Mouse (Mus musculus) erythroblast, embryonic 14.5 days (primary cell): ENCODE results near the gene Lcp2.

Experiments
- GATA1 ChIP-seq: IDR thresholded peaks from 2 replicates; pipeline ENCODE4 v1.6.1; 2012; ENCODE audit warnings: low read length, inconsistent platforms, mixed read lengths
- TAL1 ChIP-seq: IDR thresholded peaks from 3 replicates; pipeline ENCODE4 v1.6.1; 2012; ENCODE audit warnings: low read length, inconsistent platforms, mixed read lengths

DNA sequence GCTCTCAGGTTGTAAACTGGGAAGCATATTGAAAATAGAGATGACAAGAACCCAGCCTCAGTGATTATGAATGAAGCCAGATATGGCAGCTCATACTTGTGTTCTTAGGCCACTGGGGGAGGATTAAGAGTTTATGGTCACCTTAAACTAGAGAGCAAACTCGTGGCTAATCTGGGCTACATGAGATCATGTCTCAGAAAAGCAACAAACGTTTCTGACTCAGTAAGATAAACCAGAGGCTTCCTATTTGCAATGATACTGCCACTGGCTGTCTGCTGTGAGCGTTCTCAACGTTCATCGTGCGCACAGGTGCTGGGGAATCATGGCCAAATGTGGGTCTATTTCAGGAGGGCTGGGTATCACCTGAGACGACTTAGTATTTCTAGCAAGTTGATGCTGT, 37.1 kb downstream of the Lcp2 start:
- no peak for TF ChIP-seq TAL1
- TF ChIP-seq GATA1 = no peak
